Mouse (Mus musculus): ENCODE results near the gene Pkp4.

DNA sequence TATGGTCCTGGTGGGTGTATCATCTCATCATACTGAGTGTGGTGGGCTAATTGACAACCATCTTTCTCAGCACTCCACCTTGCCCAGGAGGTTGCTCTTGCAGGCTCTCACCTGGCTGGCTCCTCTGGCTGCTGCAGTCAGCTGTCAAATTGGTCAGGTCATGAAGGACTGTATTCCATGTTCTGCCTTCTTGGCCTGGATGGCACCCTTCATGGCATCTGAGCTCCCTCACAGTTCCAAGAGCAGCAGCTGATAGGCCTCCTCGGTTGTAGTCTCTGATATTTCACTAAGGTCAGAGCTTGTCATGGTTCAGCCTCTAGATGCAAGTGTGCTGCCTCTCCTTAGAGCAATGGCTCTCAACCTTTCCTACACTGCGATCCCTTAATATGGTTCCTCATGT, 45.5 kb downstream of the Pkp4 start:
- TF ChIP-seq CTCF (IDR thresholded peaks at IDR 0.05; ENCODE audit: low read depth) (no peak), EP300 (IDR thresholded peaks at IDR 0.05; ENCODE audit: low read depth) (no peak)
